Mouse (Mus musculus) heart, embryonic 16.5 days (tissue): ENCODE measurements around the gene Cuzd1. TPM values are rescaled to one million over a fixed set of nuclear protein-coding genes. Genes with fewer than 3 reads are reported as not detected.
A peak's percentile ranks its signal among the peaks of the same experiment; 100 is the strongest.

Experiments used
- ATAC-seq: fragments of 200-750 bp; cut with Nextera tagmentation; replicated peaks from 2 replicates; pipeline ENCODE4 v1.8.0; 2017; ENCODE audit warnings: moderate number of reproducible peaks; ENCODE audit not compliant: insufficient read depth, low FRiP score; ENCODE audit errors: extremely low read depth
- H3K27ac ChIP-seq: fragments of 300-500 bp; sonication (generic); 2 replicates; pipeline ENCODE4 v1.5.1; 2014; ENCODE audit warnings: mild to moderate bottlenecking, low read length, control low read depth, moderate library complexity
- H3K27me3 ChIP-seq: fragments of 300-500 bp; sonication (generic); 2 replicates; pipeline ENCODE4 v1.6.1; 2014; ENCODE audit warnings: low read length, mixed read lengths; ENCODE audit not compliant: control insufficient read depth, insufficient read depth
- H3K36me3 ChIP-seq: fragments of 300-500 bp; sonication (generic); 2 replicates; pipeline ENCODE4 v1.6.1; 2014; ENCODE audit not compliant: control insufficient read depth, insufficient read depth
- H3K4me1 ChIP-seq: fragments of 300-500 bp; sonication (generic); 2 replicates; pipeline ENCODE4 v1.6.1; 2014; ENCODE audit warnings: low read length, mixed read lengths; ENCODE audit not compliant: control insufficient read depth, insufficient read depth
- H3K4me2 ChIP-seq: fragments of 300-500 bp; sonication (generic); 2 replicates; pipeline ENCODE4 v1.6.1; 2014; ENCODE audit warnings: low read depth, mild to moderate bottlenecking, control low read depth, low read length
- H3K4me3 ChIP-seq: fragments of 300-500 bp; sonication (generic); 2 replicates; pipeline ENCODE4 v1.5.1; 2014; ENCODE audit warnings: mild to moderate bottlenecking, control low read depth, low read length
- H3K9ac ChIP-seq: fragments of 300-500 bp; sonication (generic); 2 replicates; pipeline ENCODE4 v1.6.1; 2014; ENCODE audit warnings: low read length, control low read depth
- H3K9me3 ChIP-seq: fragments of 300-500 bp; sonication (generic); replicated peaks from 2 replicates; pipeline ENCODE4 v1.6.1; 2016; ENCODE audit warnings: low read length; ENCODE audit not compliant: control insufficient read depth
- WGBS: fragments of 180-500 bp; shearing (Covaris S2); extraction: QIAGEN DNeasy Blood & Tissue Kit; methylation state at CpG from one replicate; pipeline ENCODE4 v1.1.7; 2014; 5-methylcytosine and 5-hydroxymethylcytosine counted together
- polyA plus RNA-seq: library from polyadenylated mRNA; unstranded; fragments of >200 nt; fragmentation: Nextera tagmentation; extraction: Ambion mirVana; gene quantifications from 2 replicates; pipeline ENCODE4 v1.2.1, GENCODE M21; 2015

Gene Cuzd1
- polyA plus RNA-seq, 1 experiment from 2014 or later, result 0.63 TPM

- ATAC-seq, result no peak
- no peaks in the 10 kb centered on the region for H3K4me1 ChIP-seq
- WGBS, result 64% methylated on average over 8 of the region's 8 CpGs
These were observed 15.5 kb upstream of the Cuzd1 start for GRCm38 (mm10) chr7:131337502-131338068.

GRCm38 (mm10) chr7:131333564-131333963 lies 11.5 kb upstream of the Cuzd1 start, which contains the start of gene Fam24a:
Gene Fam24a, plus strand, starts transcription at chr7:131333864.
- Histone ChIP-seq H3K9me3 (no peaks in the 10 kb centered on the region), H3K4me1 (0 out of 2 replicates have a peak, but pooled peaks cover 3% of the 10 kb centered on the region), H3K27ac (no peak within 1 kb of the TSS), H3K27me3 (no peaks in the 10 kb centered on the region), H3K4me2 (no peak within 1 kb of the TSS), H3K4me3 (no peak within 1 kb of the TSS), H3K36me3 (no peaks in the 10 kb centered on the region; the same call in 1 of the 2 replicates), H3K9ac (no peak within 1 kb of the TSS)
- no peak for ATAC-seq
- WGBS, result 51% methylated on average over 1 of the region's 1 CpGs

More at GRCm38 (mm10) chr7:131337502-131338068, 15.5 kb upstream of the Cuzd1 start:
- no peaks in the 10 kb centered on the region for H3K9me3 ChIP-seq
- no peaks in the 10 kb centered on the region for H3K27me3 ChIP-seq
- H3K4me2 ChIP-seq, result no peak overlapping the region
- H3K36me3 ChIP-seq, result peaks cover 15% of the 10 kb centered on the region
- no peak overlapping the region for H3K4me3 ChIP-seq
- no peak overlapping the region for H3K27ac ChIP-seq
- H3K9ac ChIP-seq, result no peak overlapping the region

GRCm38 (mm10) chr7:131331688-131332087 lies 9.6 kb upstream of the Cuzd1 start:
- no peak overlapping the region for H3K27ac ChIP-seq
- H3K27me3 ChIP-seq, result no peaks in the 10 kb centered on the region
- no peak for ATAC-seq
- H3K9me3 ChIP-seq, result no peaks in the 10 kb centered on the region
- WGBS, result 57% methylated on average over 2 of the region's 2 CpGs
- no peak overlapping the region for H3K9ac ChIP-seq
- 0 out of 2 replicates have a peak, but pooled peaks cover 3% of the 10 kb centered on the region for H3K4me1 ChIP-seq
- no peak overlapping the region for H3K4me3 ChIP-seq
- no peaks in the 10 kb centered on the region for H3K36me3 ChIP-seq
- H3K4me2 ChIP-seq, result no peak overlapping the region

- WGBS, result 89% methylated on average over 5 of the region's 5 CpGs
- Histone ChIP-seq H3K4me3 (no peak within 1 kb of the TSS), H3K36me3 (no peaks in the 10 kb centered on the region), H3K4me1 (0 out of 2 replicates have a peak, but pooled peaks cover 3% of the 10 kb centered on the region), H3K27ac (no peak within 1 kb of the TSS), H3K9me3 (no peaks in the 10 kb centered on the region), H3K4me2 (no peak within 1 kb of the TSS), H3K27me3 (no peaks in the 10 kb centered on the region), H3K9ac (no peak within 1 kb of the TSS)
- ATAC-seq, result no peak
These were observed 7.3 kb upstream of the Cuzd1 start, which contains the start of gene Fam24b for GRCm38 (mm10) chr7:131329416-131329815. Gene Fam24b, minus strand, starts transcription at chr7:131329516.

- no peak overlapping the region for H3K27ac ChIP-seq
- no peaks in the 10 kb centered on the region; the same call in 1 of the 2 replicates for H3K9me3 ChIP-seq
- no peaks in the 10 kb centered on the region for H3K36me3 ChIP-seq
- no peak overlapping the region for H3K4me2 ChIP-seq
- H3K9ac ChIP-seq, result no peak overlapping the region
- 79% methylated on average over 5 of the region's 5 CpGs for whole genome bisulfite sequencing
- ATAC-seq, result no peak
- H3K4me3 ChIP-seq, result no peak overlapping the region
- 0 out of 2 replicates have a peak, but pooled peaks cover 3% of the 10 kb centered on the region for H3K4me1 ChIP-seq
- no peaks in the 10 kb centered on the region for H3K27me3 ChIP-seq
These were observed 5.0 kb upstream of the Cuzd1 start for GRCm38 (mm10) chr7:131327054-131327453.

- Histone ChIP-seq H3K4me2 (peak overlapping the region; percentile 44; the same call in 1 of the 2 replicates), H3K27ac (no peak overlapping the region), H3K36me3 (no peaks in the 10 kb centered on the region), H3K4me1 (peaks cover 7% of the 10 kb centered on the region), H3K9me3 (no peaks in the 10 kb centered on the region; the same call in 1 of the 2 replicates), H3K4me3 (no peak overlapping the region), H3K9ac (no peak overlapping the region), H3K27me3 (no peaks in the 10 kb centered on the region)
- WGBS, result 39% methylated on average over 6 of the region's 7 CpGs
- ATAC-seq, result no peak
These were observed 3.8 kb downstream of the Cuzd1 start for GRCm38 (mm10) chr7:131318340-131318739.

- H3K9me3 ChIP-seq, result no peaks in the 10 kb centered on the region
- 52% methylated on average over 12 of the region's 12 CpGs for WGBS
- peaks cover 7% of the 10 kb centered on the region for H3K4me1 ChIP-seq
- H3K4me3 ChIP-seq, result no peak overlapping the region
- H3K4me2 ChIP-seq, result no peak overlapping the region
- H3K9ac ChIP-seq, result no peak overlapping the region
- ATAC-seq, result no peak
- no peaks in the 10 kb centered on the region for H3K36me3 ChIP-seq
- H3K27me3 ChIP-seq, result no peaks in the 10 kb centered on the region
- no peak overlapping the region for H3K27ac ChIP-seq
These were observed 4.5 kb downstream of the Cuzd1 start for GRCm38 (mm10) chr7:131317587-131317986.

GRCm38 (mm10) chr7:131314493-131314892 lies 7.6 kb downstream of the Cuzd1 start:
- Histone ChIP-seq H3K9me3 (no peaks in the 10 kb centered on the region), H3K27me3 (no peaks in the 10 kb centered on the region), H3K4me3 (no peak overlapping the region), H3K9ac (no peak overlapping the region), H3K36me3 (no peaks in the 10 kb centered on the region), H3K4me1 (peaks cover 7% of the 10 kb centered on the region), H3K27ac (no peak overlapping the region), H3K4me2 (no peak overlapping the region)
- ATAC-seq, result no peak
- WGBS, result 82% methylated on average over 7 of the region's 7 CpGs

- no peaks in the 10 kb centered on the region for H3K27me3 ChIP-seq
- H3K4me3 ChIP-seq, result no peak overlapping the region
- H3K4me1 ChIP-seq, result no peaks in the 10 kb centered on the region
- 72% methylated on average over 5 of the region's 5 CpGs for WGBS
- H3K9ac ChIP-seq, result no peak overlapping the region
- no peak overlapping the region for H3K27ac ChIP-seq
- no peak overlapping the region for H3K4me2 ChIP-seq
- H3K36me3 ChIP-seq, result no peaks in the 10 kb centered on the region
- no peak for ATAC-seq
- no peaks in the 10 kb centered on the region for H3K9me3 ChIP-seq
These were observed 15.4 kb downstream of the Cuzd1 start for GRCm38 (mm10) chr7:131306733-131307132.
